Mouse (Mus musculus) telencephalon, adult 2 months (tissue): Measurements from ENCODE around the gene 1600015I10Rik.
"Not testable (repeated sequence)": the region's sequence is repeated elsewhere in the genome, so short reads cannot be mapped to it uniquely, and the experiment has no call there.

Experiments used
- DNase-seq: peaks from one replicate; pipeline ENCODE4 v3.0.0-alpha.2; 2011; ENCODE audit warnings: low read depth, low spot score

Gene 1600015I10Rik

DNA sequence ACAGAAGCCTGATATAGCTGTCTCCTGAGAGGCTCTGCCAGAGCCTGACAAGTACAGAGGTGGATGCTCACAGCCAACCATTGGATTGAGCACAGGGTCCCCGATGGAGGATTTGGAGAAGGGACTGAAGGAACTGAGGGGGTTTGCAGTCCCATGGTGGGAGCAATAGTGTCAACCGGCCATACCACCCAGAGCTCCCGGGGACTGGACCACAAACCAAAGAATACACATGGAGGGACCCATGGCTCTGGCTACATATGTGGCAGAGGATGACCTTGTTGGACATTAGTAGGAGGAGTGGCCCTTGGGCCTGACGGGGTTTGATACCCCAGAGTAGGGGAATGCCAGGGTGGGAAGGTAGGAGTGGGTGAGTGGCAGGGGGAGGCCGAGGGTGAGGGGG lies 37.0 kb downstream of the 1600015I10Rik start:
- DNase-seq = not testable (repeated sequence)

DNA sequence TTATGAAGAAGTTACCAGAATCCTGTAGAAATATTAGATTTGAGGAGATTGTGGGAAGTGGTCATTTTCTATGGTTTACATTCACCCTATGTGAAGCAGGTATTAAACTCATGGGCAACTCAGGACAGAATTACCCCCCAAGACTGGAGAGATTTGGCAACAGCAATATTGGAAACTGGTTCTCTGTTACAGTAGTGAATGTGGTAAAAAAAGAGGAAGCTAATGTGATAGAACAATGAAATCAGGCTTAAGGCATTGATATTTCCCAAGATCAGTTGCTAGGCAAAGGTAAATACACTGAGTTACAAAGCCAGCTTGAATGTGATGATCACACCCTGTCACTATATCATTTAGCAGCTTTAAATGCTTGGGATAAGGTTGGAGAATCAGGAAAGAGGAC lies 38.2 kb downstream of the 1600015I10Rik start:
- DNase-seq = no peak

DNA sequence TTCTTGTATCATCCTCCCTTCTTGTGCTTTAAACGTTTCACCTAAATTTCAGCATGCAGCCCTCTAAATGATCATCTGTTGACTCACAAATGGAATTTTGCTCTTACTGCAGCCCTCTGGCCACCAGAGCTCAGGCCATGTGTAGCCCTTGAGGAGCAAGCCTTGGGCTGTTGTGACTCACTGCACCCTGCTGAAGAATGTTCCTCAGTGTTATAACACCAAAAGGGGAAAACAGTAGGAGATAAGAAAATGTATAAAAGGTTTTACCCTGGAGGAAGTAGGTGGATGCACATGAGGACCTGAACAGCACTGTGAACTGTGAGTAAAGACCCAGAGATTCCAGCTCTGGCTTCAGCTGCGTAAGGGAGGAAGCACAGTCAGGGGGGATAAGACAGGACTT lies 45.0 kb downstream of the 1600015I10Rik start, which contains the start of gene Doxl2:
Gene Doxl2, plus strand, starts transcription at position 301 of the 400 bp plus-strand sequence.
- DNase-seq = no peak

DNA sequence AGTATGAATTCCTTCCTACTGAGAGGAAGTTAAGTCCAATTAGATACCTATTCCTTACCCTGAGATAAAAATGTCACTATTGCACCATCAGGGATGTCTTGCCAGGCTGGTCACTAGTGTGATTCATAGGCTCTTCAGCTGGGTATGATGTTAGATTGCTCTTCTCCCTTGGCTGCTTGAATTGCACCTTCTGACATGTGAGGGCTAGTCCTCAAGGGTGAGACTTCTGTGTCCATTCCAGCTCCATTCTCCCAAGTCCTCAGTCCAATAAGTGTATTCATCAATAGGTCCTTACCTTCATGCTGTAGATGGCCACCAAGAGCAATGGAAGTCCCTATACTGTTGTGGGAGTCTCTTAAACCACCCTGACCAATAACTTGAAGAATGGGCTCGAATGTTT lies 49.9 kb downstream of the 1600015I10Rik start:
- DNase-seq = no peak

DNA sequence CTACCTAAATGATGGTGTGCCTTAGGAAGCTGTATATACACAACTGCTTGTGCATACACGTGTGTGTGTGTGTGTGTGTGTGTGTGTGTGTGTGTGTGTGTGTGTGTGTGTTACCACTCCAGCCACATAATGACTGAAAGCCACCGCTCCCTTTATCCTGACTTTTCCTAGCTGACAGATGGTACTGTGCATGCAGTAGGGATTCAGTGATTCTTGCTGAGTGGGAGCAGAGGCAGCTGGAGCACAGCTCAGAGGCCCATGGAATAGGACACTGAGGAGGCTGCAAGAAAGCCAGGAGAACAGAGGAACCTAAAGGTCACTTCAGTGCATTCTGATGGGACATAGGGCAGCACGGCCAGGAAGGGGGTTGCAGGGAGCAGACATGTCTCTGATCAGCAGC lies 52.6 kb downstream of the 1600015I10Rik start:
- peak; percentile 8 for DNase-seq
